Comparison of ENCODE assay signal across 10 mouse cellular contexts in genomic region chr9:55535907-55536306, GRCm38 (mm10). TPM values are rescaled to one million over a fixed set of nuclear protein-coding genes. Genes with fewer than 3 reads are reported as not detected.
DNase-seq lines count a peak whose midpoint lies in the region; TF ChIP-seq lines count a peak whose summit lies in the region.
"Had no signal": no experiment of that assay in that cellular context is flagged by ENCODE, and none has a peak within 500 bp of the region (broad histone marks: within the 10 kb centered on the region; RNA-seq: fewer than 3 reads in every experiment).

No protein-coding gene starts in this region.

- no peak for TF ChIP-seq POLR2A in bone marrow macrophage, adult 2 months (IDR thresholded peaks at IDR 0.05; ENCODE audit: borderline replicate concordance, low read depth, low read length)
- TF ChIP-seq POLR2A in lung, adult 2 months (IDR thresholded peaks at IDR 0.05; ENCODE audit: borderline replicate concordance, extremely low read depth, low read depth, low read length) = no peak

- no peaks in the 10 kb centered on the region for H3K4me1 ChIP-seq in bone marrow macrophage, adult 2 months (ENCODE audit: control insufficient read depth, insufficient read depth, low read length)
- peaks cover 2% of the 10 kb centered on the region; the same call in 1 of the 2 replicates for H3K4me1 ChIP-seq in lung, adult 2 months (ENCODE audit: control insufficient read depth, insufficient read depth, low read length)

- DNase-seq in gastrocnemius, adult 18-20 months (ENCODE audit: low spot score) = peak; percentile 68
- no peak for DNase-seq in gastrocnemius, postnatal 25 days
- peak; percentile 13 for DNase-seq in ovary, postnatal 10 days (ENCODE audit: low spot score)
- DNase-seq in ovary, adult 18-20 months (ENCODE audit: low spot score) = no peak
- DNase-seq in gastrocnemius, adult 2 months = peak; percentile 72
- DNase-seq in lung, adult 2 months = peak; percentile 38
- peak; percentile 58 for DNase-seq in splenic B cell, adult 2 months (ENCODE audit: low read depth, low spot score)

- no peaks in the 10 kb centered on the region for H3K36me3 ChIP-seq in splenic B cell, adult 2 months (ENCODE audit: control insufficient read depth, insufficient read depth, low read length, poor library complexity, severe bottlenecking)
- H3K36me3 ChIP-seq: hindbrain, embryonic 15.5 days; neural tube, embryonic 12.5 days had no signal

- intact Hi-C loops in gastrocnemius, adult 2 months (cut with DNase I) = loop anchor here (1.0 to 2.0 kb wide), 2 partner anchors 21 to 107 kb away; no protein-coding TSS in a partner anchor

- H3K27ac ChIP-seq in bone marrow macrophage, adult 2 months (ENCODE audit: insufficient read depth, low read depth, low read length) = no peak overlapping the region
- H3K27ac ChIP-seq in gastrocnemius, adult 2 months = no peak overlapping the region
- H3K27ac ChIP-seq: hindbrain, embryonic 15.5 days; neural tube, embryonic 12.5 days had no signal

- H3K27me3 ChIP-seq in splenic B cell, adult 2 months (ENCODE audit: control insufficient read depth, insufficient read depth, low read length, poor library complexity, severe bottlenecking) = 0 out of 2 replicates have a peak, but pooled peaks cover 5% of the 10 kb centered on the region

- whole genome bisulfite sequencing in lung, adult 2 months = 15% methylated on average over 3 of the region's 3 CpGs

- H3K4me3 ChIP-seq in bone marrow macrophage, adult 2 months (ENCODE audit: insufficient read depth, low read length) = no peak overlapping the region
- no peak overlapping the region for H3K4me3 ChIP-seq in gastrocnemius, adult 2 months
- H3K4me3 ChIP-seq in lung, adult 2 months (replicated peaks; ENCODE audit: extremely low read depth, low read depth, low read length) = no peak overlapping the region
- H3K4me3 ChIP-seq: hindbrain, embryonic 15.5 days; neural tube, embryonic 12.5 days had no signal

- TF ChIP-seq CTCF in bone marrow macrophage, adult 2 months (IDR thresholded peaks at IDR 0.05; ENCODE audit: low read depth, low read length) = peak; percentile 49
- TF ChIP-seq CTCF in gastrocnemius, adult 2 months (IDR thresholded peaks at IDR 0.05) = peak; percentile 92
- TF ChIP-seq CTCF in lung, adult 2 months (IDR thresholded peaks at IDR 0.05; ENCODE audit: insufficient read depth, low read length) = peak; percentile 88

RNA-seq across cellular contexts. Expression of gene Isl2, which starts 2.6 kb away (rescaled TPM):
- not detected for total RNA-seq in gastrocnemius, adult 18-20 months (2021)
- not detected for total RNA-seq in gastrocnemius, postnatal 25 days (2021)
- polyA plus RNA-seq in bone marrow macrophage, adult 2 months (2012; ENCODE audit: insufficient read depth, insufficient read length, missing spikeins) = not detected in 2 replicates
- total RNA-seq in gastrocnemius, adult 2 months (2021) = not detected
- polyA plus RNA-seq in lung, adult 2 months (2012; rRNA removed) = 0.22 TPM in 1 of 2 replicates, not detected in the other

RNA-seq across cellular contexts. Expression of gene Etfa, which starts 23.9 kb away (rescaled TPM):
- total RNA-seq in gastrocnemius, adult 18-20 months (2021) = 100 to 1,000 TPM; 260 to 304 TPM
- 100 to 1,000 TPM; 245 to 247 TPM for total RNA-seq in gastrocnemius, postnatal 25 days (2021)
- polyA plus RNA-seq in bone marrow macrophage, adult 2 months (2012; ENCODE audit: insufficient read depth, insufficient read length, missing spikeins) = 70.4 and 70.5 TPM in 2 replicates
- total RNA-seq in gastrocnemius, adult 2 months (2021) = 100 to 1,000 TPM; 217 to 370 TPM
- polyA plus RNA-seq in lung, adult 2 months (2012; rRNA removed) = 33.7 and 40.6 TPM in 2 replicates

Comparison
In these comparisons a context has a peak if more than half of its experiments do, and no peak if none do; other contexts are left out.
1. DNase-seq: peak in gastrocnemius, adult 18-20 months (single experiment), ovary, postnatal 10 days (single experiment), gastrocnemius, adult 2 months (single experiment), lung, adult 2 months (single experiment) and splenic B cell, adult 2 months (single experiment); none in gastrocnemius, postnatal 25 days (single experiment) and ovary, adult 18-20 months (single experiment).
2. Peak in every context shown above with its lines, with median percentiles within 50 percentile points of each other: CTCF ChIP-seq.